Mouse (Mus musculus): ENCODE measurements around the gene Pola2. TPM values are rescaled to one million over a fixed set of nuclear protein-coding genes. Genes with fewer than 3 reads are reported as not detected.
A peak's percentile ranks its signal among the peaks of the same experiment; 100 is the strongest.

The Pola2 gene
- total and polyA plus RNA-seq, 2 experiments from 2014 or later = 16.7 to 21.6 TPM

- peaks cover 19% of the 10 kb centered on the region for H3K36me3 ChIP-seq (ENCODE audit: insufficient read depth, low read length)
Observed at GRCm38 (mm10) chr19:5913007-5913719, 50.8 kb downstream of the Pola2 start, which contains the start of gene Dpf2. Gene Dpf2 (minus strand): TSS chr19:5913010.

GRCm38 (mm10) chr19:5912103-5913006 lies 51.6 kb downstream of the Pola2 start:
- Histone ChIP-seq H3K27me3 (ENCODE audit: insufficient read depth, low read length) (no peaks in the 10 kb centered on the region), H3K27ac (ENCODE audit: low read depth, low read length) (peak overlapping the region; percentile 89), H3K4me3 (ENCODE audit: low read depth, low read length) (peak overlapping the region; percentile 99), H3K9ac (replicated peaks; ENCODE audit: low read length, poor library complexity, severe bottlenecking) (peak overlapping the region; percentile 90), H3K4me2 (ENCODE audit: low read depth, low read length, poor library complexity, severe bottlenecking) (peak overlapping the region; percentile 93), H3K4me1 (ENCODE audit: insufficient read depth, low read length) (peaks cover 21% of the 10 kb centered on the region; the same call in 1 of the 2 replicates), H3K9me3 (ENCODE audit: low read length) (no peaks in the 10 kb centered on the region), H3K36me3 (ENCODE audit: insufficient read depth, low read length) (peaks cover 11% of the 10 kb centered on the region)
- ATAC-seq (ENCODE audit: low FRiP score) (peak; percentile 93), DNase-seq (ENCODE audit: low spot score) (peak; percentile 100)
- peak; percentile 55 for TF ChIP-seq CTCF (IDR thresholded peaks at IDR 0.05)
- under 1% methylated on average over 59 of the region's 59 CpGs for WGBS

More at GRCm38 (mm10) chr19:5913007-5913719, 50.8 kb downstream of the Pola2 start, which contains the start of gene Dpf2:
- 24% methylated on average over 13 of the region's 13 CpGs for WGBS
- TF ChIP-seq CTCF (IDR thresholded peaks at IDR 0.05) = no peak
- Histone ChIP-seq H3K9me3 (ENCODE audit: low read length) (no peaks in the 10 kb centered on the region), H3K4me2 (ENCODE audit: low read depth, low read length, poor library complexity, severe bottlenecking) (peak within 1 kb of the TSS; percentile 93), H3K27ac (ENCODE audit: low read depth, low read length) (peak within 1 kb of the TSS; percentile 89), H3K27me3 (ENCODE audit: insufficient read depth, low read length) (no peaks in the 10 kb centered on the region), H3K9ac (replicated peaks; ENCODE audit: low read length, poor library complexity, severe bottlenecking) (peak within 1 kb of the TSS; percentile 90), H3K4me1 (ENCODE audit: insufficient read depth, low read length) (peaks cover 21% of the 10 kb centered on the region; the same call in 1 of the 2 replicates), H3K4me3 (ENCODE audit: low read depth, low read length) (peak within 1 kb of the TSS; percentile 99)
- DNase-seq (ENCODE audit: low spot score) (no peak), ATAC-seq (ENCODE audit: low FRiP score) (peak; percentile 53)

GRCm38 (mm10) chr19:5911430-5912102 lies 52.4 kb downstream of the Pola2 start:
- peaks cover 10% of the 10 kb centered on the region for H3K36me3 ChIP-seq (ENCODE audit: insufficient read depth, low read length)
- H3K27ac ChIP-seq (ENCODE audit: low read depth, low read length) = peak overlapping the region; percentile 89
- H3K27me3 ChIP-seq (ENCODE audit: insufficient read depth, low read length) = no peaks in the 10 kb centered on the region
- TF ChIP-seq CTCF (IDR thresholded peaks at IDR 0.05) = no peak
- H3K4me2 ChIP-seq (ENCODE audit: low read depth, low read length, poor library complexity, severe bottlenecking) = peak overlapping the region; percentile 93
- DNase-seq (ENCODE audit: low spot score) (no peak), ATAC-seq (ENCODE audit: low FRiP score) (no peak)
- H3K4me1 ChIP-seq (ENCODE audit: insufficient read depth, low read length) = peaks cover 21% of the 10 kb centered on the region; the same call in 1 of the 2 replicates
- WGBS = 3% methylated on average over 14 of the region's 14 CpGs
- H3K9ac ChIP-seq (replicated peaks; ENCODE audit: low read length, poor library complexity, severe bottlenecking) = peak overlapping the region; percentile 90
- peak overlapping the region; percentile 99 for H3K4me3 ChIP-seq (ENCODE audit: low read depth, low read length)
- H3K9me3 ChIP-seq (ENCODE audit: low read length) = no peaks in the 10 kb centered on the region

- H3K4me1 ChIP-seq (ENCODE audit: insufficient read depth, low read length) = peaks cover 21% of the 10 kb centered on the region; the same call in 1 of the 2 replicates
- 0 out of 2 replicates have a peak overlapping the region, but pooled peaks have one; percentile 33 for H3K9ac ChIP-seq (replicated peaks; ENCODE audit: low read length, poor library complexity, severe bottlenecking)
- ATAC-seq (ENCODE audit: low FRiP score) (no peak), DNase-seq (ENCODE audit: low spot score) (peak; percentile 57)
- 19% methylated on average over 6 of the region's 6 CpGs for WGBS
- no peaks in the 10 kb centered on the region for H3K9me3 ChIP-seq (ENCODE audit: low read length)
- H3K4me3 ChIP-seq (ENCODE audit: low read depth, low read length) = 0 out of 2 replicates have a peak overlapping the region, but pooled peaks have one; percentile 7
- no peaks in the 10 kb centered on the region for H3K27me3 ChIP-seq (ENCODE audit: insufficient read depth, low read length)
- H3K4me2 ChIP-seq (ENCODE audit: low read depth, low read length, poor library complexity, severe bottlenecking) = peak overlapping the region; percentile 19
- TF ChIP-seq CTCF (IDR thresholded peaks at IDR 0.05) = no peak
- no peak overlapping the region for H3K27ac ChIP-seq (ENCODE audit: low read depth, low read length)
- peaks cover 22% of the 10 kb centered on the region for H3K36me3 ChIP-seq (ENCODE audit: insufficient read depth, low read length)
Observed at GRCm38 (mm10) chr19:5910221-5910620, 53.8 kb downstream of the Pola2 start.

- H3K27ac ChIP-seq (ENCODE audit: low read depth, low read length) = no peak overlapping the region
- 85% methylated on average over 3 of the region's 3 CpGs for WGBS
- ATAC-seq (ENCODE audit: low FRiP score) (no peak), DNase-seq (ENCODE audit: low spot score) (no peak)
- H3K4me2 ChIP-seq (ENCODE audit: low read depth, low read length, poor library complexity, severe bottlenecking) = no peak overlapping the region
- H3K27me3 ChIP-seq (ENCODE audit: insufficient read depth, low read length) = no peaks in the 10 kb centered on the region
- H3K9me3 ChIP-seq (ENCODE audit: low read length) = no peaks in the 10 kb centered on the region
- H3K4me3 ChIP-seq (ENCODE audit: low read depth, low read length) = no peak overlapping the region
- no peak overlapping the region for H3K9ac ChIP-seq (replicated peaks; ENCODE audit: low read length, poor library complexity, severe bottlenecking)
- no peak for TF ChIP-seq CTCF (IDR thresholded peaks at IDR 0.05)
- H3K36me3 ChIP-seq (ENCODE audit: insufficient read depth, low read length) = peaks cover 49% of the 10 kb centered on the region
- H3K4me1 ChIP-seq (ENCODE audit: insufficient read depth, low read length) = peaks cover 16% of the 10 kb centered on the region; the same call in 1 of the 2 replicates
Observed at GRCm38 (mm10) chr19:5907275-5907674, 56.7 kb downstream of the Pola2 start.
